Mouse (Mus musculus) small intestine, adult 2 months (tissue): Measurements from ENCODE around the gene Gatad2a. TPM values are rescaled to one million over a fixed set of nuclear protein-coding genes. Genes with fewer than 3 reads are reported as not detected.
A peak's percentile ranks its signal among the peaks of the same experiment; 100 is the strongest.
"Not testable (repeated sequence)": the region's sequence is repeated elsewhere in the genome, so short reads cannot be mapped to it uniquely, and the experiment has no call there.

ENCODE experiments used
- H3K27ac ChIP-seq: fragments of 200-500 bp; 2 replicates; pipeline ENCODE4 v1.5.1; 2012; ENCODE audit warnings: low read depth, low read length, control low read depth, inconsistent platforms; ENCODE audit not compliant: insufficient read depth
- H3K27me3 ChIP-seq: fragments of 200-500 bp; 2 replicates; pipeline ENCODE4 v1.6.1; 2012; ENCODE audit warnings: mild to moderate bottlenecking, moderate library complexity, low read length, inconsistent platforms; ENCODE audit not compliant: control insufficient read depth, insufficient read depth
- H3K36me3 ChIP-seq: fragments of 200-500 bp; 2 replicates; pipeline ENCODE4 v1.6.1; 2012; ENCODE audit warnings: mild to moderate bottlenecking, low read length, control low read depth, inconsistent platforms; ENCODE audit not compliant: control insufficient read depth, insufficient read depth
- H3K4me1 ChIP-seq: fragments of 200-500 bp; 2 replicates; pipeline ENCODE4 v1.6.1; 2012; ENCODE audit warnings: low read length, inconsistent platforms, mixed read lengths; ENCODE audit not compliant: control insufficient read depth, insufficient read depth, insufficient read length
- H3K4me3 ChIP-seq: fragments of 200-500 bp; 2 replicates; pipeline ENCODE4 v1.5.1; 2012; ENCODE audit warnings: low read depth, mild to moderate bottlenecking, control low read depth, inconsistent platforms, low read length, moderate library complexity
- CTCF ChIP-seq: fragments of 200-500 bp; IDR thresholded peaks from 2 replicates; pipeline ENCODE4 v1.5.1; 2012; ENCODE audit warnings: low read depth, mild to moderate bottlenecking, control low read depth, inconsistent platforms, low read length, moderate library complexity, mixed read lengths; ENCODE audit not compliant: insufficient replicate concordance, insufficient read length; ENCODE audit errors: extremely low read depth
- POLR2A ChIP-seq: fragments of 200-500 bp; IDR thresholded peaks from 2 replicates; pipeline ENCODE4 v1.6.1; 2012; ENCODE audit warnings: low read depth, mild to moderate bottlenecking, control low read depth, inconsistent platforms, low read length, moderate library complexity
- WGBS: fragments of 180-500 bp; shearing (Covaris S2); methylation state at CpG from one replicate; pipeline ENCODE4 v1.1.7; 2018; 5-methylcytosine and 5-hydroxymethylcytosine counted together
- polyA plus RNA-seq: library from polyadenylated mRNA; depleted of rRNA; stranded (reverse); fragments of >200 nt; gene quantifications from 2 replicates; pipeline ENCODE4 v1.2.3, GENCODE M21; 2012

Gene Gatad2a
- polyA plus RNA-seq, 1 experiment, result 101 TPM

- no peaks in the 10 kb centered on the region; the same call in 1 of the 2 replicates for H3K4me1 ChIP-seq
- no peak for TF ChIP-seq POLR2A
- no peak for TF ChIP-seq CTCF
- H3K27ac ChIP-seq, result no peak overlapping the region
- no peaks in the 10 kb centered on the region for H3K27me3 ChIP-seq
- 72% methylated on average over 8 of the region's 8 CpGs for WGBS
- no peak overlapping the region for H3K4me3 ChIP-seq
- peaks cover 92% of the 10 kb centered on the region for H3K36me3 ChIP-seq
Measured at GRCm38 (mm10) chr8:70023596-70023995, 27.4 kb upstream of the Gatad2a start.

GRCm38 (mm10) chr8:70015017-70015416, 18.8 kb upstream of the Gatad2a start:
- 78% methylated on average over 1 of the region's 1 CpGs for WGBS
- no peak for TF ChIP-seq CTCF
- no peak for TF ChIP-seq POLR2A
- peaks cover 30% of the 10 kb centered on the region for H3K36me3 ChIP-seq
- no peak overlapping the region for H3K27ac ChIP-seq
- no peak overlapping the region for H3K4me3 ChIP-seq
- no peaks in the 10 kb centered on the region for H3K4me1 ChIP-seq
- H3K27me3 ChIP-seq, result no peaks in the 10 kb centered on the region

GRCm38 (mm10) chr8:70012763-70013162, 16.6 kb upstream of the Gatad2a start:
- H3K36me3 ChIP-seq, result peaks cover 11% of the 10 kb centered on the region; the same call in 1 of the 2 replicates
- TF ChIP-seq POLR2A (no peak), CTCF (no peak)
- H3K4me1 ChIP-seq, result no peaks in the 10 kb centered on the region
- WGBS, result 78% methylated on average over 1 of the region's 1 CpGs
- H3K27ac ChIP-seq, result no peak overlapping the region
- no peak overlapping the region for H3K4me3 ChIP-seq
- H3K27me3 ChIP-seq, result no peaks in the 10 kb centered on the region

GRCm38 (mm10) chr8:70012350-70012749, 16.2 kb upstream of the Gatad2a start:
- WGBS, result 64% methylated on average over 3 of the region's 3 CpGs
- H3K4me1 ChIP-seq, result no peaks in the 10 kb centered on the region
- no peaks in the 10 kb centered on the region for H3K27me3 ChIP-seq
- H3K4me3 ChIP-seq, result no peak overlapping the region
- no peak overlapping the region for H3K27ac ChIP-seq
- peaks cover 7% of the 10 kb centered on the region; the same call in 1 of the 2 replicates for H3K36me3 ChIP-seq
- TF ChIP-seq POLR2A (no peak), CTCF (no peak)

- not testable (repeated sequence) for H3K27me3 ChIP-seq, H3K4me1 ChIP-seq, H3K4me3 ChIP-seq, H3K36me3 ChIP-seq, H3K27ac ChIP-seq
- WGBS, result 90% methylated on average over 14 of the region's 14 CpGs
Measured at GRCm38 (mm10) chr8:70010796-70011195, 14.6 kb upstream of the Gatad2a start.

GRCm38 (mm10) chr8:70005178-70005577, 9.0 kb upstream of the Gatad2a start:
- no peak overlapping the region for H3K27ac ChIP-seq
- peaks cover 12% of the 10 kb centered on the region for H3K4me1 ChIP-seq
- TF ChIP-seq POLR2A, result no peak
- TF ChIP-seq CTCF, result no peak
- WGBS, result 50% methylated on average over 2 of the region's 2 CpGs
- H3K27me3 ChIP-seq, result no peaks in the 10 kb centered on the region
- H3K4me3 ChIP-seq, result no peak overlapping the region
- H3K36me3 ChIP-seq, result no peaks in the 10 kb centered on the region

GRCm38 (mm10) chr8:70004345-70004744, 8.2 kb upstream of the Gatad2a start:
- H3K27ac ChIP-seq, result no peak overlapping the region
- H3K4me1 ChIP-seq, result peaks cover 12% of the 10 kb centered on the region
- no peak overlapping the region for H3K4me3 ChIP-seq
- TF ChIP-seq POLR2A, result no peak
- no peak for TF ChIP-seq CTCF
- no peaks in the 10 kb centered on the region for H3K36me3 ChIP-seq
- H3K27me3 ChIP-seq, result no peaks in the 10 kb centered on the region

- 31% methylated on average over 4 of the region's 4 CpGs for WGBS
- H3K27me3 ChIP-seq, result no peaks in the 10 kb centered on the region
- H3K4me3 ChIP-seq, result no peak overlapping the region
- no peaks in the 10 kb centered on the region for H3K36me3 ChIP-seq
- H3K4me1 ChIP-seq, result peaks cover 12% of the 10 kb centered on the region
- peak overlapping the region; percentile 59; the same call in 1 of the 2 replicates for H3K27ac ChIP-seq
- TF ChIP-seq POLR2A, result no peak
- TF ChIP-seq CTCF, result no peak
Measured at GRCm38 (mm10) chr8:70003204-70003657, 7.0 kb upstream of the Gatad2a start.

- peak overlapping the region; percentile 37; the same call in 1 of the 2 replicates for H3K27ac ChIP-seq
Measured at GRCm38 (mm10) chr8:70001892-70002191, 5.7 kb upstream of the Gatad2a start.

More at GRCm38 (mm10) chr8:70001892-70002191, 5.7 kb upstream of the Gatad2a start:
- not testable (repeated sequence) for H3K4me3 ChIP-seq, H3K36me3 ChIP-seq, H3K27me3 ChIP-seq
- 28% methylated on average over 7 of the region's 7 CpGs for WGBS
- peaks cover 12% of the 10 kb centered on the region for H3K4me1 ChIP-seq
